Mouse (Mus musculus) kidney, adult 8-10 months (tissue): ENCODE measurements at regions not wholly inside any gene's neighbourhood (a gene's known extent, or its start where the extent isn't known, plus 50 kb on each side); places are given as distances from the start of the nearest gene placed in this dataset.

Experiments
- DNase-seq, 2 experiments: peaks; one replicate each; pipeline ENCODE4 v3.0.0; 2022

DNA sequence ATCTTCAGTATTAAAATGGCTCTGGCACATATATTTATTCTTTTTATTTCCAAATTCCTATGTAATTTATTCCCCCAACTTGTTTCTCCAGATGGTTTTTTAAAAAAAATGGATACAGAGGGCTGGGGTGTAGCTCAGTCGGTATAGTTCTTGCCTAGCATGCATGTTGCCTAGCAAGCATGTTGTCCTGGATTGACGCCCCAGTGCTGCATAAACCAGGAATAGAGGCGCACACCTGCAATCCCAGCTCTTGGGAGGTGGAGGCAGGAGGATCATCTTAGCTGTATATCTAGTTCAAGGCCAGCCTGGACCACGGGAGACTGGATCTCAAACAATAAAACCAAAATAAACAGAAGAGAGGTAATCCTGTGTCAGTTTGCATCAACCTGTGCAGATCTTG is 183.5 kb upstream of the Jmjd1c start:
- DNase-seq = no peak

GRCm38 (mm10) chr10:66913187-66913586 is 182.7 kb upstream of the Jmjd1c start:
- DNase-seq = no peak

DNA sequence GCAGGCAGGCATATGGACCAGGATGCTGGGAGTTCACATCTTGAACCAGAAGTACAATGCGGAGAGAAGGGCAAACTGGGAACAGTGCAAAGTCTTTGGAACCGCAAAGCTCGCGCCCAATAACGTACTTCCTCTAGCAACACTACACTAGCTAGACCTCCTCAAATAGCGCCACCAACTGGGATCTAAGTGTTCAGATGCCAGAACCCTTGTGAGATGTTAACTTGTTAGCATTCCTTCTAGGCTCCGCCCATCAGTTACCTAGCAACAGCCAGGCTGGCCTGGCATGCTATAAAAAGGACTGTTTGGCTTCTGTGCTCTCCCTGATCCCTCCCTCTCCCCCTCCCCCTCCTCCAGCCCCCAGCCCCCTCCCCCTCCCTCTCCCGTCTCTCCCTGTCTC is 182.3 kb upstream of the Jmjd1c start:
- DNase-seq = peak; percentile 61 to 65

GRCm38 (mm10) chr10:66914288-66914975 is 181.5 kb upstream of the Jmjd1c start:
- peak; percentile 54 to 61 for DNase-seq

DNA sequence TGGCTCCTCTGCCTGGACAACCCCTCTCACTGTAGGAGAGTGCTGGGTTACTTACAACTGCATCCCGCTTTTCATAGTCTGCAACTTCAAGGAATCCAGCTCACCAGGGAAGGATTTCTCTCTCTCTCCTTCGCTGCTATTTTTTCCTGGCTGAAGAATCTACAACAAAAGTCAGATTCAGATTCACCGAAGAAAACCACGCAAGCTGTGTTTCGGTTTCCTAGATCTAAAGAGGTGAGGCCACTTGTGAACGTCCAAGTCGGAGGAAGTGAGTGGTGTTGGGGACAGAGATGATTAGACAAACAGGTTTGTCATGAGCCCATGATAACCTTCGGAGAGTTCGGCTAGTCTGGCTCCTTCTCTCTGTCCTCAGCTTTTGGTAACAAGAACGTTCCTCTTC is 180.1 kb upstream of the Jmjd1c start:
- DNase-seq = no peak

- DNase-seq = no peak
These were observed 178.2 kb upstream of the Jmjd1c start for GRCm38 (mm10) chr10:66917725-66918124.

DNA sequence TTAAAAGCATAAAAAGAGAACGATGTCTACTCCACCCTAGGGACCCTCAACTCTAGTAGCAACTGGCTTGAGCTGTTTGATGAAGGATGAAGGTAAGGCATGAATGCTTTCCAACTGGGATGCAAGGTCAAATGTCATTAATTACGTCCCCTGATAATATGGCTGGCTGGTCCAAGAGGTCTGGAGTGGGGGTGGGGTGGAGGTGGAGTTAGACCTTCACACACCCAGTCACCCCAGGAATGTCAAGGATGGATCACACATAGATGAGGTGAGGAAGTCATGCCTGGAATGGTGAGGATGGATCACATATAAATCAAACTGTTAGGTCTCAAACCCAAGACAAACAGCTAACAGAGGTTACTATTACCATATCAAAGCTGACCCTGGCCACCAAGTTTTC is 177.2 kb upstream of the Jmjd1c start:
- no peak for DNase-seq

DNA sequence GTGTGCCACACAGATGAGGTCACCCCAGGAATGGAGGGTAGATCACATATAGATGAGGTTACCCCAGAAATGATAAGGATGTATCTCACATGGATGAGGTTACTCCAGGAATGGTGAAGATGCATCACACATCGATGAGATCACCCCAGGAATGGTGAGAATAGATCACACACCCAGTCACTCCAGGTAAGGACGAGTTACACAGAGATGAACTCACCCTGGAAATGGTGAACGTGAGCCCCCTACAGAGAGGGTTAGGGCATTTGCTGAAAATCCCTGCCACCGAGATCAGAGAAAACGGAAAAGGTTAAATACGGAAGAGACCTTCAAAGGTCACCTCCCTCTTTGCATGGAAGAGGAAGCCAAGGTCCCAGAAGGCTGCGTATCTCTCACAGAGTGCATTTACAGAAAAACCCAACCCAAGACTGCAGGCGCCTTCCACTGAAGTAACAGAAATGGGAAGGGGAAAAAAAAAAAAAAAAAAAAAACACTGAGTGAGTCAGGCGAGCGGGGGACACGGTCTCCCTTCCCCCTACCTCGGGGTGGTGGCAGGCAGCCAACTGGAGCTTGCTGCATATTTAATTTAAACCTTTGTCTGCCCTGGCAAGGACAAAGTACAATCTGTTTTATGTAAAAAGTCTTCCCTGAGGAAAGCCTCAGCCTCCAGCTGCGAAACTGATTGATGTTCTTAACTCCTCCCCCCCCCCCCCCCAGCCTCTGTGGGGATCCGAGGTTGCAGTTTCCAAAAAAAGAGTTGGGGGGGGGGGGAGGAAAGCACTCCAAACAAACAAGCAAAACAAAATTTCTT is 175.8 kb upstream of the Jmjd1c start:
- peak; percentile 93 for DNase-seq

GRCm38 (mm10) chr10:66920761-66921684 is 174.9 kb upstream of the Jmjd1c start:
- DNase-seq = peak; percentile 98 to 99

GRCm38 (mm10) chr10:66921776-66922175 is 174.1 kb upstream of the Jmjd1c start:
- no peak for DNase-seq

DNA sequence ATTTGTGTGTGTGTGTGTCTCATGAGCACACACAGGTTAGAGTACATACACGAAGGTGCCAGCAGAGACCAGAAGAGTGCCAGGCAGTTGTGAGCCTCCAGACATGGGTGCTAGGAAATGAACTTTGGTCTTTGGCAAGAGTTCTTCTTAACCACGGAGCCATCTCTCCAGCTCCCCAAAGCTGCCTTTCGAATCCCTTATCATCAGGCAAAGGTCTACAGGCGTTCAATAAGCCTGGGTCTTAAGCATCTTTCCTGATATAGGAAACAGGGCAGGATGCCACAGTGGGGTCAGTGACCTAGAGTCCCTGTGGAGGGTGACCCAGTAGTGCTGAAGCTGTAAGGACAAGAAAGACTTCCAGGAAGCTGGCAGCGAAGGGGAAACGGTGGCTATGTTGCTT is 173.6 kb upstream of the Jmjd1c start:
- DNase-seq = peak in 1 of 2 experiments; percentile 23

- DNase-seq = no peak
These were observed 172.0 kb upstream of the Jmjd1c start for GRCm38 (mm10) chr10:66923947-66924346.

- no peak for DNase-seq
These were observed 171.5 kb upstream of the Jmjd1c start for GRCm38 (mm10) chr10:66924418-66924817.

GRCm38 (mm10) chr10:66925553-66926127 is 170.3 kb upstream of the Jmjd1c start:
- DNase-seq = no peak

DNA sequence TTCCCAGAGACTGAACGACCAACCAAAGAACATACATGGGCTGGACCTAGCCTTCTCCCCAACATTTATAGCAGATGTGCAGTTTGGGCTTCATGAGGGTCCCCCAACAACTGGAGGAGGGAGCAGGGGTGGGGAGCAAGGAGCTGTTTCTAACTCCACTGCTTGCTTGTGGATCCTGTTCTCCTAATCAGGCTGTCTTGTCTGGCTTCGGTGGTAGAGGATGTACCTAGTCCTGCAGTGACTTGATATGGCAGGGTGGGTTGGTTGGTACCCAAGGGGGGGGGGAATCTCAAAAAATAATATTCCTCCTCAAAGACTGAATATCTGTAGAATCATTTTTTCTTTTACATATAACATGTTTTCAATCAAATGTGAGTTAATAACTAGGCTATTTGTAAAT is 168.3 kb upstream of the Jmjd1c start:
- DNase-seq = no peak

DNA sequence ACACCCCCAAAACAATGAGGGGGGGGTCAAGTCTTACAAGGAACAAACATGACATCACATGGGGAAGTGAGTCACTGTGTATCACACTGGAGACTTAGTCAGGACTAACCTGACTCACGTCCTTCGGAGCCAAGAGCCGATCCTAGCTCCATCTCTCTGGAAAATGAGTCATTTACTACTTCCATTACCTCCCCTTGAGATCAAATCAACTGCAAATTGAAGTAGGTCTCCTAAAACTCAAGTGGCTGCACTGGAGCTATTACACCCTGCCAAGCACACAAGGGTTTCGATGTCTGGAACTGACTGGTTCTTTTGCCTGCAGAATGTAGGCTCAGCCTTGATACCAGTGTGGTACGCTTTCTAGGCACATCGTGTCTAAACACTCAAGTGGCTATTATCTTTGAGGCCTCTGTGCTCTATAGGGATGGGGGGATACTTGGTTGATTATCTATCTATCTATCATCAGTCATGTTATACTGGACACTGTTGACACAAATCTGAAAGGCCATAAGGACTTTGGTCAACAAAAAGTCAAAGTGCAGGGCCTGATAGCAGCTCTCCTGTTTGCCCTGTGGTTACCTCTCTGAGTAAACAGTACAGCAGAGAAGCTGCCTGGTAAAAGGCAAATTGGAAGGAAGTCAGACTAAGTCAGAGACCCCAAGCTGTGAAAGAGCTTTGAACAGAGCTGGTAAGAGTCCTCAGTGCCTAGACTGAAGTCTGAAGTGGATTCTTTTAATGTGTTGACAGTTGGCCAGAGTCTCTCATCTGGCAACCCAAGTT is 167.5 kb upstream of the Jmjd1c start:
- DNase-seq = no peak

GRCm38 (mm10) chr10:66930563-66930962 is 165.4 kb upstream of the Jmjd1c start:
- DNase-seq = peak; percentile 52 to 74

DNA sequence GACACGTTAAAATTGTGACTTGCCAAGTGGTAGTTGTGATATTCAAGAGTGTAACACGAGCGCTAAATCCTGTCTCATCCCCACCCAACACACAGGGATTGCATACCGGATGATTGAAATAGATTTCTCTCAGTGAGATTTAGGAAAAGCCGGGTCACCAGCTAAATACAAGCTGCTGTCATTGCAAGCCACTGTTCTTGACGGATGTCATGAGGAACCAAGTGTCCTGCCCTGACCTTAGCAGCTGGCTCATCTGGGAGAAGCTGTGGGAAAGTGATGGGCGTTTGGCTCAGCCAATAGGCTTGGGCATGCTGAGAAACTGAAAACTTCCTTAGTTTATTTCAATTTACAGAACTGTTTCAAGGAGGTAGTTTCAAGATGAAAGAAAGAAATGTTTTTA is 164.4 kb upstream of the Jmjd1c start:
- peak in 1 of 2 experiments; percentile 52 for DNase-seq

GRCm38 (mm10) chr10:66932544-66932943 is 163.4 kb upstream of the Jmjd1c start:
- DNase-seq = no peak

DNA sequence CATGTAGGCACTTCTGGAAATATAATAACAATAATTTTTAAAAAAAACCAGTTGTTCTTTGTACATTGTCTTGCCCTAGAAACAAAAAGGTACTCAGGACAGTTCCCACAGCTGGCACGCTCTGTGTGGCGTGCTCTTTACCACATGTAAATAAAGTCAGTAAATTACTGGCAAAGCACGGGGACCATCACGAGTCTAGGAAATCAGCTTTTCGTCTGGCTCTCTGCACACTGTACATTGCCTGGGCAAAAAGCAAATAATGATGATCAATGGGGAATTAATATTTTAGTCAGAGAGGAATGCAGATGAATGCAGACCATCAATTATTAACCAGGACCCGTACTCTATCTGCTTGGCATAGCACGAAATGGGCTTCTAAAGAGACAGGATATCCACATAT is 162.2 kb upstream of the Jmjd1c start:
- DNase-seq = no peak

GRCm38 (mm10) chr10:66935731-66936130 is 160.2 kb upstream of the Jmjd1c start:
- no peak for DNase-seq

- DNase-seq = no peak
These were observed 158.8 kb upstream of the Jmjd1c start for GRCm38 (mm10) chr10:66937116-66937515.
